Mouse (Mus musculus) T-cell, adult 2 months (primary cell): ENCODE results near the gene Atp4b.
"Not testable (repeated sequence)": the region's sequence is repeated elsewhere in the genome, so short reads cannot be mapped to it uniquely, and the experiment has no call there.

Experiments used
- DNase-seq: peaks from one replicate; pipeline ENCODE4 v3.0.0; 2022; ENCODE audit warnings: low spot score

Atp4b gene

GRCm38 (mm10) chr8:13382536-13382935, 14.1 kb downstream of the Atp4b start:
- no peak for DNase-seq

- no peak for DNase-seq
These were observed 15.0 kb downstream of the Atp4b start for GRCm38 (mm10) chr8:13381630-13382029.

- no peak for DNase-seq
These were observed 23.4 kb downstream of the Atp4b start for GRCm38 (mm10) chr8:13373151-13373662.

GRCm38 (mm10) chr8:13361865-13362264, 34.8 kb downstream of the Atp4b start:
- DNase-seq: no peak

GRCm38 (mm10) chr8:13360213-13360612, 36.4 kb downstream of the Atp4b start:
- no peak for DNase-seq

- no peak for DNase-seq
These were observed 39.9 kb downstream of the Atp4b start for GRCm38 (mm10) chr8:13356681-13357080.

GRCm38 (mm10) chr8:13356221-13356620, 40.4 kb downstream of the Atp4b start:
- no peak for DNase-seq

- DNase-seq: no peak
These were observed 42.7 kb downstream of the Atp4b start for GRCm38 (mm10) chr8:13353883-13354282.

GRCm38 (mm10) chr8:13353155-13353833, 43.3 kb downstream of the Atp4b start:
- DNase-seq: no peak

GRCm38 (mm10) chr8:13352601-13353000, 44.0 kb downstream of the Atp4b start:
- no peak for DNase-seq

- DNase-seq: no peak
These were observed 45.0 kb downstream of the Atp4b start for GRCm38 (mm10) chr8:13351593-13351992.

- no peak for DNase-seq
These were observed 46.6 kb downstream of the Atp4b start for GRCm38 (mm10) chr8:13350052-13350451.

- DNase-seq: no peak
These were observed 53.5 kb downstream of the Atp4b start for GRCm38 (mm10) chr8:13343134-13343533.

GRCm38 (mm10) chr8:13342340-13342739, 54.3 kb downstream of the Atp4b start:
- DNase-seq: no peak

- no peak for DNase-seq
These were observed 56.0 kb downstream of the Atp4b start for GRCm38 (mm10) chr8:13340650-13341049.

- DNase-seq: no peak
These were observed 57.0 kb downstream of the Atp4b start for GRCm38 (mm10) chr8:13339646-13339990.

- DNase-seq: peak; percentile 3
These were observed 57.6 kb downstream of the Atp4b start for GRCm38 (mm10) chr8:13338901-13339645.

GRCm38 (mm10) chr8:13338255-13338860, 58.3 kb downstream of the Atp4b start, which contains the start of gene Tfdp1:
TSS of gene Tfdp1 (plus strand) at chr8:13338751.
- peak; percentile 81 for DNase-seq

GRCm38 (mm10) chr8:13337678-13338077, 58.9 kb downstream of the Atp4b start:
- no peak for DNase-seq

GRCm38 (mm10) chr8:13337245-13337644, 59.4 kb downstream of the Atp4b start:
- DNase-seq: not testable (repeated sequence)
